Mouse (Mus musculus) brain, embryonic 14.5 days (tissue): ENCODE data around the gene 1190005I06Rik.

Experiments used
- CTCF ChIP-seq: fragments of 200-500 bp; IDR thresholded peaks from 2 replicates; pipeline ENCODE4 v1.5.1; 2012; ENCODE audit warnings: inconsistent platforms, mild to moderate bottlenecking, moderate library complexity, borderline replicate concordance; ENCODE audit not compliant: insufficient read depth, insufficient read length; ENCODE audit errors: extremely low read depth
- POLR2A ChIP-seq: fragments of 200-500 bp; IDR thresholded peaks from 2 replicates; pipeline ENCODE4 v1.6.1; 2012; ENCODE audit warnings: mild to moderate bottlenecking, inconsistent platforms, borderline replicate concordance; ENCODE audit not compliant: poor library complexity, insufficient read depth, insufficient read length, severe bottlenecking; ENCODE audit errors: extremely low read depth

DNA sequence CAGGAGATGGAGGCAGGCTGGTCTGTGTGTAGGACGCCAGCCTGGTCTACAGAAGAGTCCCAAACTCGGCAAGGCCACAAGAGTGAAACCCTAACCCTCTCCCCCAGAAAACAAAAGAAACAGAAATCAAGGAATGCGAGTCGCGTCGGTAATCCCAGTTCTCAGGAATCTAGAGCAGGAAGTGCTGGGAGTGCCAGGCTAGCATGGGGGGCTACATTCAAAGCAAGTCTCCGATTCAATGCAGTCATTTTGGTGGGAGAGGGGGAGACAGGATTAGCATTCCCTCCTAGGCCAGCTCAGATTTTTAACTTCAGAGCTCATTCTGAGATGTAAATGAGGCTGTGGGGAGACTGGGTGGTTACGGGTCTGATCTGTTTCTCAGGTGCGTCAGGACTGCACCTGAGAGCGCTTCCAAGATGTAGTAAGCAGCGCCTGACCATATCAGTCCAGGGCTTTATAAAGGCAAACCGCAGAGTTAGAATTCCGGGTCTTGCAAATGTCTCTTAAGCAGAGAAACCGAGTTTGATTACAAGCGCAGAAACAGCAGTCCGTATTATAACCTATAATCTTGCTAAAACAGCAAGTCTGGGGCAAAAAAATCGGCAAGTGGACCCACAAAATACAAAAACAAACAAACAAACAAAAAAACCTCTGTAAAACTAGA lies 19.5 kb upstream of the 1190005I06Rik start:
- TF ChIP-seq CTCF = no peak
- no peak for TF ChIP-seq POLR2A
